Mouse (Mus musculus) kidney, adult 9 months (tissue): Measurements from ENCODE around the gene Kank4.
A peak's percentile ranks its signal among the peaks of the same experiment; 100 is the strongest.
"Not testable (repeated sequence)": the region's sequence is repeated elsewhere in the genome, so short reads cannot be mapped to it uniquely, and the experiment has no call there.

Experiments used
- DNase-seq: peaks from one replicate; pipeline ENCODE4 v3.0.0; 2022

The Kank4 gene

GRCm38 (mm10) chr4:98773785-98774184 is 43.6 kb downstream of the Kank4 start:
- no peak for DNase-seq

DNA sequence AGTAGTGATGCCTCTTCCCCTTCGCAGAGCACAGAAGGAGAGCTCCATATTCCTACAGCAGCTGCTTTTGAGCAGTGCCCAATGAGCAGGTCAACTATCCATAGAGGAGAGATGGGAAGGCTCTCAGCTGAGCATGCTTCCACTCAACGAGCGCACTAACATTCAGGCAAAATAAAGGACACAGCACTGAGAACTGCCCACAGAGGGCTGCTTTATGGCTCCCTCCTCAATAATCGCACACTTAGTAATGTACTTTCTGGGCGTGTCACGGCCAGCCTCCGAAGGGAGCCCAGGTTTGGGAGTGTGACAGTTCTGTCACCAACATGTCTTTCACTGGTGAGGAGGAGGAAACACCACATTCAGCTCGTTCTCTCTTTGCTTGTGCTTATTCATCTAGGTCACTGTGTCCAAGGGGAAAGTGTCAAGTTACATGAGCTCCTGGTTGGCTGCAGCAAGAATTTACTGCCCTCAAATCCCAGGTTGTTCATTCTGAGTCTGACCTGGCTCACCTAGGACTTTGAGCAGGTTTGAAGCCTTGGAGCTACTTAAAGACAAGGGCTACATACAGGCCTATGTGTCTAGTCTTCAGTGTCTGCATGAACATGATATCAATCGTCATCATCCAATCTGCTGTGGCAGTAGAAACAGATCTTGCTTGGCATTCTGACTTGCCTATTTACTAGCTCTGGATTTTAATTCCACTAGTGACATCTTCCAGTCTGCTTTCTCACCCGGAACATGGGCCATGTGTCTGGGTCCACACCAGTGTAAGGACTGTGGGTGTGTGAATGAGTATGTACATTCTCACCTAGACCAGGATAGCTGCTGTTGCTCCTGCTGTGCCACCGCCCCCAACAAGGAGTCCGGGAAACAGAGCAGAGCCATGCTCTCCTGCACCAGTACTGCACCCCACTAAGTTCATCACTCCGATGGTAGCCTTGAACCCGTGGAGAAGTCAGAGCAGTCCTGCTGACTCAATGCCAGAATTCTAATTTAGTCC is 49.9 kb downstream of the Kank4 start:
- DNase-seq, result peak; percentile 21

DNA sequence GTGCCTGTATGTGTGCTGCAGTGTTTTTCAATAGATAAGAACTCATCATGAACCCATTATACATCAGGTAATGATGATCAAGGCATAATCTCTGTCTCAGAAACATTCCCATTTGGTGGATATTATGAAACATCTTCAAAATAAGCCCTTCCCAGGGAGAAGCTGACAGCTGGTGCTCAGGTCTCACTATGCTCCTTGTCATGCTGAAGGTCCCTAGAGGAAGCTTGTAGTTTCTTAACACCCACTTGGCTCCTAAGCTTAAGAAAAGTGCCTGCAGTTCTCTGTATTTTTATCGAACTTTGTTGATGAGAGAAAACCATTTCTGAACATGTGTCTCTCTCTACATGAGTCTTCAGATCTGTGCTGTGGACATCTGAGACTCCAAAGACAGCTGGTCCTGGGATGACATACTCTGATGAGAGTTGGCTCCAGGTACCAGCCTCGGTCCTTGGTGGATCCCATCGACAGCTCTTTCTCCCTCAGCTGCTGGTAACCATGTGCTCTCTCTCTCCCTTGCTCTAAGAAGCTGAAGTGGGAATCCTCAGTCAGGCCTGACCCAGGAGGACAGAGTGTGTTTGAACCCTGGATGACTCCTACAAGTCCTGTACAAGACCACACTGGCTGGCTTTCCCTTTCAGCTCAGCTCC is 58.3 kb downstream of the Kank4 start:
- DNase-seq, result no peak

GRCm38 (mm10) chr4:98758012-98758821 is 59.1 kb downstream of the Kank4 start:
- DNase-seq, result no peak

GRCm38 (mm10) chr4:98756141-98756540 is 61.2 kb downstream of the Kank4 start:
- DNase-seq, result peak; percentile 6

- DNase-seq, result no peak
These were observed 62.9 kb downstream of the Kank4 start for GRCm38 (mm10) chr4:98754456-98754855.

- DNase-seq, result no peak
These were observed 73.5 kb downstream of the Kank4 start for GRCm38 (mm10) chr4:98743906-98744210.

- DNase-seq, result no peak
These were observed 74.0 kb downstream of the Kank4 start for GRCm38 (mm10) chr4:98743209-98743905.

DNA sequence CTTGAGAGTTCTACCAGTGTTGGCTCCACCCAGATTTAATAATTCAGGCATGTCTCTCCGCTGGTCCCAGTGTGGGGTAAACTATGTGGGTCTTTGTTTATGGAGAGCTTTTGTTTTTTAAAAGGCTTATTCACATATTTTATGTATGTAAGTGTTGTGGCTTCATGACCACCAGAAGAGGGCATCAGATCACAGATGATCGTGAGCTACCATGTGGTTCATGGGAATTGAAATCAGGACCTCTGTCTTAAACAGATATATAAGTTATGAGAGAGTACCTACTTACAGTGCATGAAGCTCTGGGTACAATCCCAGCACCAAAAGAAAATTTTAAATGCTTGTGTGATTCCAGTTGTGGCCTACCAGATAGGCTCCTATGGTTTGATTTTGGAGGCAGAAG is 77.6 kb downstream of the Kank4 start:
- DNase-seq, result peak; percentile 18

DNA sequence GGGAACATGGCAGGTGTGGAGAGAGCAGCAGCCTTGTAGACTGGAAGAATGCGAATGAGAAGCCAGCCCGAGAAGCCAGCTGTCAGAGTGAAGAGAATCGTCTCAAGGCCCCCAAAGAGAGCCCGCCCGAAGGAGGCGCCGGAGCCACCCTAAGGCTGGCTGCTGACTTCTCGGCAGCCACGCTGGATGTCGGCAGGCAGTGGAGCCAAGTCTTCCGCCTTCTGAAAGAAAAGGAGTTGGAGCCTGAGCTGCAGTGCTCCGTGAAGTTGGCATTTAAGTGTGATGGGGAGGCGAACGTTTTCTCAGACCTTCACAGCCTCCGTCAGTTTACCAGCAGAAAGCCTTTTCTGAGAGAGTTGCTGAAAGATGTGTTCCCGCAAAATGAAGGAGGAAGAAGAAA is 83.7 kb downstream of the Kank4 start:
- no peak for DNase-seq

DNA sequence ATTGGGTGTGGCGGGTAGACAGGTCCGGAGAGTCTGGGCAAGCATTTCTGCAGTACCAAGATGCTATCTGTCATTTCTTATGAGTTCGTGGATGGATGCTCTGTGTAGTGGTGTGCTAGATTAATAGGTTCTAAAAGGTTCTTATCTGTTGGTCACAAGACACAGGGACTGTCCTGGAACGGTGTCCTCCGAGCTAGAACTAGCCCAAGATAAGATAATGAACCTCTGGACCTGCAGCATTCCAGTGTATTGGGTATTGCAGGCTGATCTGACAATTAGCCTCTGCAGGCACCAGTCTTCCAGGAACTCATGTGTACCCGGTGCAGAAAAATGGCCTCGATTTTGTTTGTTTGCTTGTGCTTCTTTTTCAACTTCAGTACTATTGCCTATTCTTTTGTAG is 88.6 kb downstream of the Kank4 start:
- no peak for DNase-seq

GRCm38 (mm10) chr4:98727959-98728347 is 89.4 kb downstream of the Kank4 start:
- no peak for DNase-seq

DNA sequence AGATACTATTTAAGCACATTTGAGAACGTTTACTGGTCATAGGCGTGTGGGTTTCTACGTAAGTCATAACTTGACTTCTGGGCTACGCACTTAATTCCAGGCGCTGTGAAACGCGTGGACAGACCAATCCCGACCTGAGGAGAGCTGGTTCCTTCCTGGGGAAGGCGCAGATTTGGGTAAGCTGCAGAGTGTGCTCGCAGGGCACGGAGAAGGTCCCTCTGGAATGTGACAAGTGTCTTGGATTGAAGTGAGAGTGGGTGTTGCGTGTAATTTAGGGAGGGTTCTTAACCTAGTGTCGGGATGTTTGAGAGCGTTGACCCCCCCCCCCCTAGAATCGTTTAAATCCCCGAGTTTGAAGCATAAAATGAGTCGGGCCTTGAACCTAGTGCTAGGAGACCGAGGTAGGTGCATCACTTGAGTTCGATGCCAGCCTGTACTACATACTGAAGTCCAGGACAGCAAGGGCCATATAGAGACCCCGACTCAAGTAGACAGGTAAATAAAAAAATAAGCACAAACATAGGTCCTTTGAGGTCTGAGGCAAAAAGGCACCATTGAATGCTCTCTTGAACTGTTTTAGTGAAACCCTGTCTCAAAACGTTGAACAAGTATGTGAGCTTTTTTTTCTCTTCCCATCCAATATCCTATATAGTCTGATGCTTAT is 89.9 kb downstream of the Kank4 start:
- no peak for DNase-seq

DNA sequence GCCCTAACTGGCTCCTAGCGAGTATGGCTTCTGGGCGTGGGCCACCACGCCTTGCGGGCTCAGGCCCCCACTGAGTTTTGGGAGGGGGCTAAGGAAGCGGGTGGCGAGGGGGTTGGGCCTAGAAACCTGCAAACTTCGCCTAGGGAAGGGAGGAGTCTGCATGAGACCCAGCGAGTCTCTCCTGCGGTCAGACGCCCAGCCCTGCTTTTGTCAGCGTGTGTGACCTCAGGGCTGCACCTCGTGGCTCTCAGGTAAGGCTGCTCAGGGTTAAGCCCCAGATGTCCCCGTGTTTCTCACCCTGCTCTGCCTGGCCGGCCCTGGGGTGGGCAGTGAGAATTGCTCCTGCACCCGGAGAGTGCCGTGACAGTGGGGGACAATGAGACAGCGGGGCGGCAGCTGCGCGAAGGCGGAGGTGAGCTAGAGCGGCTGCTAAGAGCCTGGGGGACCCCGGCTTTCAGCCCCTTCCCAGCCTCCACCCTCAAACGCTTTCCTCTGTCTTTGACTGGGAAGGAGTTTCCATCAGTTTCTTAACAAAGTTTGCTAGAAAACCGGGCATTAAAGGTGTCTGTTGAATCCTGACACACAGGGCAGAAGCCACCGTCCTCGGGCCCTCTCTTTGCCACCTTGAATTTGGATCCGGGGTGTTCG is 90.6 kb downstream of the Kank4 start, which contains the start of gene L1td1:
Gene L1td1, plus strand, starts transcription at position 145 of the 648 bp plus-strand sequence.
- no peak for DNase-seq

GRCm38 (mm10) chr4:98725439-98725838 is 91.9 kb downstream of the Kank4 start:
- peak; percentile 17 for DNase-seq

DNA sequence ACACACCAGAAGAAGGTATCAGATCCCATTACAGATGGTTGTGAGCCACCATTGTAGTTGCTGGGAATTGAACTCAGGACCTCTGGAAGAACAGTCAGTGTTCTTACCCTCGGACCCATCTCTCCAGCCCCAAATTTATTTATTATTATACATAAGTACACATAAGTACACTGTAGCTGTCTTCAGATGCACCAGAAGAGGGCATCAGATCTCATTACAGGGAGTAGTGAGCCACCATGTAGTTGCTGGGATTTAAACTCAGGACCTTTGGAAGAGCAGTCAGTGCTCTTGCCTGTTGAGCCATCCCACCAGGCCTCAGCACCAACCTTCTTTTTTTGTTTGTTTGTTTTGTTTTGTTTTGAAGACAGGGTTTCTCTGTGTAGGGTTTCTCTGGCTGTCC is 92.7 kb downstream of the Kank4 start:
- not testable (repeated sequence) for DNase-seq

DNA sequence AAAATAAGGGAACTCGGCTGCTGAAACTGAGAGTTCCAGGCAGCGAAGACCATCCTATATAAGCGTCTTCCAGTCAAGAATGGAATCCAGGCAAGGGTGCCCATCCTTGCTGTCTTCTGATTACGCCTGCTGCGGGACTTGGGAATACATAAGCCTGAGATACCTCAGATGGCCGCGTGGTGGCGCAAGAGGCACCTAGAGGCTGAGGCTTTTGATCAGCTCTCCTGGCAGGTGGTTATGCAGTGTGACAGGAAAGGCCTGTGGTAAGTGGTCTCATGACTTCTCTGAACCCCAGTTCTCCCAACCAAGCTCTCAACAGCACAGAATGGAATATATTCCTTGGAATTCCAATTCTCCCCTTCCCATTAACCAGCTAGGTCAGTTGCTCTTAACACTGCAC is 94.9 kb downstream of the Kank4 start:
- DNase-seq, result peak; percentile 73

- no peak for DNase-seq
These were observed 98.8 kb downstream of the Kank4 start for GRCm38 (mm10) chr4:98718547-98718917.

- no peak for DNase-seq
These were observed 99.4 kb downstream of the Kank4 start for GRCm38 (mm10) chr4:98717735-98718546.

- no peak for DNase-seq
These were observed 106.4 kb downstream of the Kank4 start for GRCm38 (mm10) chr4:98710891-98711290.
